Mouse (Mus musculus) lung, postnatal 36 days (tissue): ENCODE data around the gene Arntl2.

ENCODE experiments used
- DNase-seq: peaks from one replicate; pipeline ENCODE4 v3.0.0; 2022; ENCODE audit warnings: mixed read lengths

Gene Arntl2

DNA sequence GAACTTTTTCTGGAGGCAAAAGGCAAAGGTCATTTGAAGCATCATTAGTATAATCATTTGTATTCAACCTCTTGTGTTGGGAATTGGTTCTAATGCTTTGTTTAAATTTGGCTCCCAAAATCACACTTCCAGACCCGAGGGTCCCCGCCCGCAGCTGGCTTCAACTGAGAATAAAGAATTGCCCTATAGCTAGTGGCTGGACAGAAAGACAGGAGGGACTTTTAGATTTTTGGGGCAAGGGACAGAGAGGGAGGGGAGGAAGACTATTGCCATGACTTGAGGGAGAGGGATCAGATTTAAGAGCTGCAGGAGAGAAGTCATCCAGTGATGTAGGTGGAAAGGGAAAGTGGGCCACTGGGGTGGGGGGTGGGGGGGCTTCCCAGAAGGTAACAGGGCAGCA, 14.3 kb upstream of the Arntl2 start:
- no peak for DNase-seq

DNA sequence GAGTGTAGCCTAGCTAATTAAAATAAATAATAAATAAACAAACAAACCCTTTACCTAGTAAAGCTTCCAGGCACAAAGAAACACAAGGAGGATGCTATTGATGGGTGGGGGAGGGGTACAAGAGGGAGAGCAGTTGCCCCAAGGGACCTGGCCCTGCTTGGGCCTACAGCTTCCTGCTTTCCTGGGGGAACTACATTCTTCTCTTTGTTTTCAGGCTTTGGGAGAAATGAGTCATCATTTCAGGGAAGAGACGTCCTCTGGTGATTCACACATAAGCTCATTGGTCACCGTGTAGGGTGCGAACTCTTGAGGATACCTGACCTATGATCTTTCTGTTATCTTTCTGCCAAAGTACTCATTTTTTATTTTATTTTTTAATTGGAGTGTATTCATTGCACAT, 2.3 kb upstream of the Arntl2 start:
- DNase-seq: no peak

DNA sequence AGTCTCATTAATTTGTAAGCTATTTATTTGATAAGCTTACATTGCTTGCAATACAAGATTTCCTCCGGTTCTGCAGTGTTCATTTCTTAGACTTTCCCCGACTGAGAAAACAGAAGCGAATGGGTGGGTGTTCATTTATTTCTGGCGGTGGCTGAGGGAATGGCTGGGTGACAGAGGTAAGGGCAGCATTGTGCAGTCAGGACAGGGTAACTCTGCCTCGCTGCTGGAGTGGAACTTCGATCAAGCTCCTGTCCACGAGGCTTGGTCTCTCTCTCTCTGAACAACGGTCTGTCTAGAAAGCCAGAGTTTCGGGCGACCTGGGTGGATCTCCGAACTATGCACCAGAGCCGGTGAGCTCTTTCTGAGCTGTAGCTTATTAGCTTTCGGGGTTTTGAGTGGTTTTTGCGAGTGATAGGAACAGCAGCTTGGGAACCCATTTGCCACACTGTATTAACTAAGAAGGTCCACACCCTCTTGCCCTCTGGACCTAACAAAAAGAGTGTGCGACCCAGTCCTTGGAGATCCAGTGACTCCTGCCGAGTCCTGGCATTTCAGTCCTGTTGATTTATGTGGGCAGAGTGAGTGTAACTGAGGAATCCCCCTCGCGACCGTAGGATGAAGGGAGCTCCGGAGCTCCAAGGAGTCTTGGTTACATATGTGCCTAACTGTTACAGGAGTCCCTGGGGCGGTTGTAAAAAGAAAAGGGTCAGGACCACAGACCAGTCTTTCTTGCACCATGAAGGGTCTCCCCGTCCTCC, 510 bp upstream of the Arntl2 start:
- DNase-seq: no peak

DNA sequence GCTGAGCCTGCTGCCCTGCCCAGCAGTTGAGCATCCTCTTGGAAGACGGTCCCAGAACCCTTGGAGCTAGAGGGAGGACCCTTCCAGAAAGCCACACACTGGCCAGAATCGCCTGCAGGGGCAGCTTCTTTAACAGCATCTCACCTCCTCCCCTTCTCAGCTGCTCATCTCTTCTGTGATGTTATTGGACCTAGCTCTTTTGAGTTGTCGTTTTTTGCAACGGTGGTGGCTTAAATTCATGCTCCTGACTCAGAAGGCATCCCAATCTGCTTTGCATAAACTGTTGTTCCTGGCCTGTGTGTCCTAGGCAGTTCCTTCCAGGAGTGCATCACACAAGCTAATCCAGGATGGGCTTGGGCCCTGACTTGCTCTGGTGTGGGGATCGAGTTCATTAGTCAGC, 1.6 kb downstream of the Arntl2 start:
- DNase-seq: no peak

DNA sequence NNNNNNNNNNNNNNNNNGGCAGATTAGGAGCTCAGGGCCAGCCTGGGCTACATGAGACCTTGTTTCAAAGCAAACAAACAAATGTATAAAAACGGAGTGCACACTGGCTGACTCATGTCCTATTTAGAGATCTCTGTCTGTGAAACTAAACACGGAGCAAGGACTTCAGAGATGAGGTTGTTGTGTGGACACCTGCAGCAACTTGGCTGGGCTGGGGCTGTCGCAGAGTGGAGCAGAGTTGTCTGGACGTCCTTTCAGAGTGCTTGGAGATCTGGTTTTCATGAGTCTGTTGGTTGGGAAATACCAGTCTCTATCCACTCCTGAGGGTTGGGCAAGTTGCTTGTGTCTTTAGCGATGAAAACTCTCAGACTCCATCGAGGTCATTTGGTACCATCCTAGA, 14.1 kb downstream of the Arntl2 start:
- no peak for DNase-seq

DNA sequence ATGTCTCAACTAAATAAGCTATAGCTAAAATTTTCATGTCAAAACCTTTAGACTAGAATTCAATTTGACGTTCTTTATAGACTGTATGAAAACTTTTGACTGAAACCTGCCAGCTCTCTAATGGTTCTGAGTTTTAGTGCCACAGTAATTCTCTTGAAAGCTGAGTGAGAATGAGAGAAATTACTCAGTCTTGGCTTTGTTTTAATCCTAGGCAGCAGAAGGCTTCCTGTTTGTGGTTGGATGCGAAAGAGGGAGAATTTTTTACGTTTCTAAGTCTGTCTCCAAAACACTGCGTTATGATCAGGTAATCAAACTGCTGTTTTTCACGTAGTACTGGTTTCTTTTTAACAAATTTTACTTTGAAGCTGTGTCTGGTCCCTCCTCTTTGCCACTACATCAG, 17.2 kb downstream of the Arntl2 start:
- no peak for DNase-seq

DNA sequence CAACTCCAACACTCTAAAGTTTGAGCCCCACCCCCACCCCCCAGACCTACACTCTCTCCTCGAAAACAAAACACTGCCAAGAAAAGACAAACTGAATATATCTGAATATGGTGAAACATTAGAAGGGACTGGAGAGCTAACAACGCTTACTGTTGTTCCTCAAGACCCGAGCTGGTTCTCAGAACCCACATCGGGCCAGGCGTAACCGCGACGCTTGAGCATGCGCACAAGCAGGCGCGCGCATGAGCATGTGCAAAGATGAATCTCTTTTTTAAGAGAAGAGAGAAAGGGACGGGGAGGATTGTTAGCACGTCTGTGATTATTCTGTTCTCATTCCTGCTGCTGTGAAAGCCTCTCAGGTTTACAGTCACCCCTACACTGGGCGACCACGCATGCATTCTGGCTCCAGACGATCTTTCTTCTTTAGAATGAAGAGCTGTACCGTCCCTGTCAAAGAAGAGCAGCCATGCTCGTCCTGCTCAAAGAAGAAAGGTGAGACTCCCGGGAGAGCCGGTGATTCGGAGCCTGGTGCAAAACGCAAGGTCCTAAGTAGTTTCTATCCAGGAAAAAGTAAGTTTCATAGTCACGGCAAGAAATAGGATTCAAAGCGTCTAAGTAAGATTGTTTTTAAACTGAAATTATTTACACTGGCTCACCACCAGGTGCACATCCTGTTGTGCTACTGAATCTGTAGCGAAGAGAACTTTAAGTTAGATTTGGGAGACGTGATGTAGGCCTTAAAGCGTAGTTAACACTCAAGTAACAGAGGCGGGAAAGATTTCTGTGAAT, 24.5 kb downstream of the Arntl2 start:
- DNase-seq: no peak

DNA sequence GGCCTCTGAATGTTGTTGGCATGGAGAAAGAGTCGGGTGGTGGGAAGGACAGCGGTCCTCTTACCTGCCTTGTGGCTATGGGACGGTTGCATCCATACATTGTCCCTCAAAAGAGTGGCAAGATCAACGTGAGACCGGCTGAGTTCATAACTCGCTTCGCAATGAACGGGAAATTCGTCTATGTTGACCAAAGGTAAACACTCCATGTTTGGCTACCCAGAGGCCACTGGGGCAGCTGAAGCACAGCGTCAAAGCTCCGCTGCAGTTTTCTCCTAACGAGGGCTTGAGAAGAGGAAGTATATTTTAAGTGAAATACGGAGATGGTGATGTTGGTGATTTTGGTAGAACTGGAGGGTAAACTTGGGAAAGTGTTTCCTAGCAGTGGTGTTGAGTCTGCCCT, 26.1 kb downstream of the Arntl2 start:
- DNase-seq: peak; percentile 51

DNA sequence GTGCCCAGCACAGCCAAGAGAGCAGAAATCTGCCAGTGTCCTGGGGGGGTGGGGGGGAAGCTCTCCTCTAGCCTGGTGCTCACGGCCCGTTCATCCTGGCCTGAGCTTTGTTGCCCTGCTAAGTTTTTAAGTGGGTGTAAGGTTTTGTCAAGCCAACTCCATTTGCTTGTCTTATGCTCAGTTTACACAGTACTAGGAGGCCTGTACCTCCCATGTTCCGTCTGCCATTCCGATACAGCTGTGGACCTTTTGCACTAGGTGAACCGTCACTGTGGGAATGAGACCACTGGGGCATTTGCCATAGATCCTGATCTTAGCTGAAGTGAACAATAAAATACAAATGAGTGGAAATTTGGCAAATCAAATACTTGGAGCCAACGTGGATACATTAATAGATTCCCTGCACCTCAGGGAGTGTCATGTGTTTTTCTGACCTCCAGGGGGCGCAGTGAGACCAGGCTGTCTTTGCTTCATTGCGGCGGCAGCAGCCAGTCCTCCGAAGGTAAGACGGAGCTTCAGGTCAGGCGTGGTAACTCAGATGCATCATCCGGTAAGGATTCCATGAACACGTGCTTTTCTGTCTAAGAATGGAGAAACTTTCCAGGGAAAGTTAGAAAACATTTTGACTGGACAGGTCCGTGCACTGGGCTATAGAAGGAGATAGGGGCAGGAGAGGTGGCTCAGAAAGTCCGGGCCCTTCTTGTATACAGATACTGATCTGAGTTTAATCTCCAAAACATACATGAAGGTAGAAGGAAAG, 29.1 kb downstream of the Arntl2 start:
- DNase-seq: peak; percentile 70

DNA sequence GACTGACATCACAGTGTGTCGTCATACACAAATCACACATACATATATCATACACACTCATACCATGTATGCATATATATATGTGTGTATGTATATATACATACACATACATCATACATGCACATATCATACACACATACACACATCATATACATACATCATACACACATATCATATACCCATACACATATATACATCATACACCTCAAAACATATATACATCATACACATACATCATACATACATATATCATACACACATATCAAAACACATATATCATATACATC, 29.6 kb downstream of the Arntl2 start:
- DNase-seq: no peak

DNA sequence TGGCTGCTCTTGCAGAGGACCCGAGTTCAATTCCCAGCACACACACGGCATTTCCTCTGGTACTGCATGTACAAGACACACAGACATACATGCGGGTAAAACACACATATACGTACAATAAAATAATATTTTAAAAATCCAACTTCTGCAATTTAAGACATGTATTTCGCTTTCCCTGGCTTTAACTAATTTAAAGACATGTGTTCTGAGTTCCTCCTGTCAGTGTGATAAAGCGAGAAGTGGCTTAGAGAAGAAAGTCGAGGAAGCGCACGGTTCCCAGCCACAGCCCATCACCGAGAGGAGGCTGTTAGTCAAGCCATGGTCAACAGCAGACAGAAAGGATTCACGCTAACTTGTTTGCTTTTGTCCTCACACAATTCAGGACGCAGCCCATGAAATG, 35.5 kb downstream of the Arntl2 start:
- DNase-seq: no peak

DNA sequence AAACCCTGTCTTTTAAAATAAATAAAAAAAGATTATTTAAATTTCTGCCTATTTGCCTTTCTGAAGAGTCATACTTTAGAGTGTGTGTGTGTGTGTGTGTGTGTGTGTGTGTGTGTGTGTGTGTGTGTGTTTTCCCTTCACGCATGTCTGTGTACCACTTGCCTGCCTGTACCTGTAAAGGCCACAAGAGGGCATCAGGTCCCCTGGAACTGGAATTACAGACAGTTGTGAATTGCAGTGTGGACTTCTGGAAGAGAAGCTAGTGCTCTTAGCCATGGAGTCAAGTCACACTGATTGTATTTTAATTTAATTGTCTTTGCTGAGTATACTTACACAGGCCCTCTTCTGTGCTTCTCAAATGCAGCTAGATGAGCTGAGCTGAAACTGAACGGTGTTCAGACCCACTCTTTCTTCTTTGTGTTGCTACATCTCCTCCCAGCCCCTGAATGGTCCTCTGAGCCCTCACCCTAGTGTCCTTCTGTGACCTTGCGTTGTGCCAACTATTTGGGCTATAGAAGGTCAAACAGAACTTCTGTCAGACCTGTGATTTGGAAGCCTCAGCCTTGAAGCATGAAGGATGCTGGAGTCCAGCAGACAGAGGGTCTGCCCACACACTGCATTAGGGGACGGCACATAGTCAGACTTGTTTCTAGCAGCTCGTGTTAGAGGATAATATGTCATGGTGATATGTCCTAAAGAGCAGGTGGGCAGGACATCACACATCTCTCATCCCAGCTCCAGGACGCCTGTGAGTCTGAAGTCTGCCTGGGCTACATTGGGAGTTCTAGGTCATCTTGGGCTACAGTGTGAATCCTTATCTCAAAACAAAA, 37.8 kb downstream of the Arntl2 start:
- DNase-seq: peak; percentile 78

DNA sequence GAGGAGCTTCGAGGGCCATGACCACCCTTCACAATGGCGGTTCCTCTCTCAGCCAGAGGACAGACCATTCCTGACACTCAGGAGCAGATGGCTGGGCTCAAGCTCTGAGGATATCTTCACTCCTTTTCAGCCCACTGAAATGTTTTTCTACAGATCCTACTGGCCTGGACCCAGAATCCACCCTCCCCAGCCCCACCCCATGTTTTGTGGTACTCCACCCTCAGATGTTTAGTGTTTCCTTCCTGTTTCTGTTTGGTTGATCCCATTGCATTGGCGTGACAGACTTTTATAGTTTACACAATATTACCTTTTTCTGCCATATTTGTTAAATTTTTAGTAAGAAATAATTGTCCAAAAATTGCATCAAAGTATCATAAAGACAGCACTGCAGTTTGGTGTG, 38.5 kb downstream of the Arntl2 start:
- no peak for DNase-seq

DNA sequence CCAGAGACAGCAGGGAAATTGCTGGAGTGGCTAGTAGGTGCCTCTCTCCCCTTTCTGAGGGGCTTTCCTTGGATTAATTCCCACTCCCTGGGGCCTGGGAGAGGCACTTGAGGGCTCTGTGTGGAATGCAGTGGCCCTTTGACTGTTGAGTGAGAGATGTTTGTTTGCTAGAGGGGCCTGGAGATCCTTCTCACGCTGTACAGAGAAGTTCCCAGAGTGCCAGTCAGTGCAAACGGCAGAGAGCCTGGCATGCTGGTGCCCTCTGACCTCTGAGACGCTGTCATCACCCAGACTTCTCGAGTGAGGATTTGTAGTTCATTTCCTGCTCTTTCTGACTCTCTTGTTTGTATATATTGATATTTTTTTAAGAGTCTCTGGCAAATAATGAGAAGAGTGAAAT, 39.9 kb downstream of the Arntl2 start:
- peak; percentile 42 for DNase-seq

DNA sequence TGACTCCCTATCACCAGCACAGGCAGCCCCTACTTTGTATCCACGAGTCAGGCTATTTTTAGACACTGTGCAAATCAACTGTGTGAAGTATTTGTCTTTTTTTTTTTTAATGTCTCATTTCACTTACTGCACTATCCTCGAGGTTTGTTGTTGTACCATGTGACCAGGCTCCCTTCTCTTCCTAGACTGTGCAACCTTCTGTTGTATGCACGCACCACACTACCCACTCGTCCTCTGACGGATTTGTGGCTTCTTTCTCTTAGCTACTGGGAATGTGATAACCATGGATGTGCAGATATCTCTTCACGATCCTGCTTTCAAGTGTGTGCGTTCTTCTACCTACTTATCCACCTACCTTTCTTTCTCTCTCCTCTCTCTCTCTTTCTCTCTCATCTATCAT, 41.5 kb downstream of the Arntl2 start:
- no peak for DNase-seq

DNA sequence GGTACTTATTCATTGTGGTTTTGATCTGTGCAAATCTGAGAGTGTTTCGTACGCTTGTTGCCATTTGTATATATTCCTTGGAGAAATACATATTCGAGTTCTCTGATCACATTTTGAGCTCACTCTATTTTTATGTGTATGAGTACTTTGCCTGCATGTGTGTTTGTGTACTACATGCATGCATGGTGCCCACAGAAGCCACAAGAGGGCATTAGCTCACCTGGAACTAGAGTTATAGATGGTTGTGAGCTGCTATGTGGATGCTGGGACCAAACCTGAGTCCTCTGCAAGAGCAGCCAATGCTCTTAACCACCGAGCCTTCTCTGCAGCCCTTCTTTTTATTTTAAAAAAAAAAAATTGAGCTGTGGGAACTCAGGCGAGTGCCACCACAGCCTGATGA, 42.5 kb downstream of the Arntl2 start:
- DNase-seq: no peak

DNA sequence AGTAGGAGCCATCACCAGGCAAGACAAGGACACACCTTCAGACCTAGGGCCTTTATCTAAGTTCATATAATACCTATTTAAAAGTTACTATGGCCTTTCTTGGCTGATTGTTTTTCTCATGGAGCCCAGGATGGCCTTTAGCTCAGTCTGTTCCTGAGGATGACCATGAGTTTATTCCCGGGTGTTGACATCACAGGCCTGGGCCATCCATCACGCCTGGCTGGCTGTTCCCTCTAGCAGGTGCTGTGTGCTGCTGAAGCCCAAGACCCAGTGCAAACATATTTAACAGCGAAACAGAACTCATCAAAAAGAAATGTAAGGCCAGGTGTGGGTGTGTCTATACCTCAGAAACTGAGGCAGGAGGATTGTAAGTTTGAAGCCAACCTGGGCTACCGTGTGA, 43.0 kb downstream of the Arntl2 start:
- DNase-seq: no peak

DNA sequence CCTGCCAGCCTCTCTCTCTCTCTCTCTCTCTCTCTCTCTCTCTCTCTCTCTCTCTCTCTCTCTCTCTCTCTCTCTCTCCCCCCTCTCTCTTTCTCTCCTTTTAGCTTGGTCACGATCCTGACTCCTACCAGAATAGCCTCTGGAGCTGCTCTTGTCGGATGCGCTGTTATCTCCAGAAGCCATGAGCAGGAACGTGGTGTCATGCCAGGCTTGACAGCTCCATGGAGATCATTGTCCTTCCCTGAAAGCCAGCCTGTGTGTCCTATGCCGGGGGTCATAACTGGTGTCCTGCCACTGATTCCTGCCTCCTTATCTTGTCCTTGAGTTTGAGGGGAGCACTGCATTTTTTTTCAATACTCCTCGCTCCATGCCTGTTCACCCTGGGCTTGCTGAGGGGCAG, 49.0 kb downstream of the Arntl2 start:
- DNase-seq: no peak

DNA sequence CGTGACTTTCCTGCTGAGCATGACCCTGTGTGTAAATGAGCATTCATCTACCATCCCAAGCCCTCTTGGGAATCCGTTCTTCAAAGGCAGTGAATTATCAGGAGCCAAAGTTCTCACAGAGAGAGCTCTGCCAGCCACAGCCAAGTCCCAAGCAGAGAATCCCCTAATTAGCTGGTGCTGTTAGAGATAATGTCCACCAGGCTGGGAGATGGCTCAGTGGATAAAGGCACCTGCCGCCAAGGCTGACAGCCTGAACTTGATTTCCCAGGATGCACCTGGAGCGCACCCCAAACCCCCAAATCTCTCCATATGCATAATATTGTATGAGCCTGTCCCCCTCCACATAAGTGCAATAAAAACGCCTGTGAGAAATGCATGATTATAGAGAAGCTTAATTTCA, 49.5 kb downstream of the Arntl2 start:
- DNase-seq: no peak

DNA sequence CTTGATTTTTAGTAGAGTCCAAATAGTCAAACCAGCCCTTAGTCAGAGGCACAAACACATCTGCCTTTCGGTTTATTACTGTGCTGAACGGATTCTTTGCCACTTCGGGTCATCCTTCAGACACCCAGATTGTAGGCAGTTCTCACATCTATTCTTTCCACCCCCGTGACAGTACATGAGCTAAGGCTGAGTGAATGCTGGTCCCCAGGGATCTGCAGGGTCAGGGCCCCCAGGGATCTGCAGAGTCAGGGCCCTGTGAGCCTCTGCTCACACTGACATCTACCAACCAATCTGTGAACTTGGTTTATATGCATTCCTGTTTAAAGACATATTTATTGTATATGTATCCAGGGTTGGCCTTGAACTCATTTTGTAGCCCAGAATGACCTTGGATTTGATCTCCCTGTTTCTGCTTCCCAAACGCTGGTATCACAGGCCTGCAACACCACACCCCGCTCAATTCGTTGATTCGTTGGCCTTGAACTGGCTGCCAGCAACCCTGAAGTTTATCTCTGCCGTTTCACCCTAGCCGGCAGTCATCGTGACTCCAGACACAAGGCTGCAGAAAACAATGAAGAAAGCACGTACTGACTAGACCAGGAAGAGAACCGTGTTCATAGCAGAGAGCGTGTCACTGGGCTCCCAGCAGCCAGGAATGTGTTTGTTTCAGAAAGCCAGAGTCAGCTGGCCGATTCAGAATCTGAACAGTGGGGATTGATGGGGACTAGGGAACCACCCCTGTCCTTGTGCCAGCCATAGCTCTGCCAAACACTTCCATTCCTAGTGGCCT, 50.3 kb downstream of the Arntl2 start:
- DNase-seq: peak; percentile 43

DNA sequence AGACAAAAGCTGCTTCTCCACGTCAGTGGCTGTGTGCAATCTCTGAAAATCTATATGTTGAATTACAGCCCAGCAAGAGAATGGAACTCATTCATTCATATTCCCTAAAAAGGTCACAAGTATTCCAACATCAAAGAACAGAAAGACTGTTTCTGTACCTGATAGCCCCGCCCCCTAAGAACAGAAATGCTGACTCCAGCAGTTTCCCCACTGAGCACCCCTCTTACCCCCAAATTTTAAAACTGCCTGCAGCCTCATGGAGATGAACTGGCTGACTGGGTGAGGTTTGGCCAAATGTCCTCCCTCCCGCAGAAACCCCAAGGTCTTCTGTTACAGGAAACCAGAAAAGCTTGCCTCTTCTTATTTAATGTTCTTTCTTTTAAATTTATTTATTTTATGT, 51.5 kb downstream of the Arntl2 start:
- no peak for DNase-seq

DNA sequence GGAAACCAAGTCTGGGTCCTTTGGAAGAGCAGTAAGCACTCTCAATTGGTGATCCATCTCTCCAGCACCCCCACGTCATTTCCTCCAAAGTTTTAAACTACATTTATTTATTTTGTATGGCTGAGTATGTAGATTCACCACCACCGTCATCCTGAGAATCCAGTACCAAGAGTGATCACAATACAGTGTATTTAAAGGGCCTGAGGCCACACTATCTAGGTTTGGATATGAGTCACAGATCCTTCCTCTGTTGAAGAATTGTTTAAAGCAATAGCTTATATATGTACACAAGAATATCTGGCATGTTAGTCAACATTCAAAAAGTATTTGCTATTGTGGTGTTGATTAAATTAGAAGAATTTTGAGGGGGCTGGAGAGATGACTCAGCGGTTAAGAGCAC, 52.4 kb downstream of the Arntl2 start:
- DNase-seq: no peak
